Mouse (Mus musculus) stomach, embryonic 16.5 days (tissue): ENCODE results near the gene Vav1. TPM values are rescaled to one million over a fixed set of nuclear protein-coding genes. Genes with fewer than 3 reads are reported as not detected.

Source experiments
- ATAC-seq: fragments of 200-750 bp; cut with Nextera tagmentation; 2 replicates; pipeline ENCODE4 v1.8.0; 2017; ENCODE audit warnings: moderate number of reproducible peaks, moderate TSS enrichment; ENCODE audit not compliant: insufficient read depth, low FRiP score
- H3K27ac ChIP-seq: fragments of 300-500 bp; sonication (generic); 2 replicates; pipeline ENCODE4 v1.5.1; 2014; ENCODE audit warnings: low read length
- H3K27me3 ChIP-seq: fragments of 300-500 bp; sonication (generic); 2 replicates; pipeline ENCODE4 v1.6.1; 2014; ENCODE audit warnings: low read length, control low read depth, mixed read lengths; ENCODE audit not compliant: control insufficient read depth, insufficient read depth
- H3K36me3 ChIP-seq: fragments of 300-500 bp; sonication (generic); 2 replicates; pipeline ENCODE4 v1.6.1; 2014; ENCODE audit warnings: low read length; ENCODE audit not compliant: control insufficient read depth, insufficient read depth
- H3K4me1 ChIP-seq: fragments of 300-500 bp; sonication (generic); 2 replicates; pipeline ENCODE4 v1.6.1; 2014; ENCODE audit warnings: low read length, control low read depth, mixed read lengths; ENCODE audit not compliant: control insufficient read depth, insufficient read depth
- H3K4me2 ChIP-seq: fragments of 300-500 bp; sonication (generic); 2 replicates; pipeline ENCODE4 v1.6.1; 2014; ENCODE audit warnings: low read depth, low read length, mixed read lengths
- H3K4me3 ChIP-seq: fragments of 300-500 bp; sonication (generic); replicated peaks from 2 replicates; pipeline ENCODE4 v1.5.1; 2014; ENCODE audit warnings: mild to moderate bottlenecking, low read length
- H3K9ac ChIP-seq: fragments of 300-500 bp; sonication (generic); 2 replicates; pipeline ENCODE4 v1.6.1; 2014; ENCODE audit warnings: low read length
- H3K9me3 ChIP-seq: fragments of 300-500 bp; sonication (generic); replicated peaks from 2 replicates; pipeline ENCODE4 v1.6.1; 2016; ENCODE audit warnings: low read length, control low read depth; ENCODE audit not compliant: control insufficient read depth
- WGBS: fragments of 180-500 bp; shearing (Covaris S2); extraction: QIAGEN DNeasy Blood & Tissue Kit; methylation state at CpG from one replicate; pipeline ENCODE4 v1.1.7; 2014; 5-methylcytosine and 5-hydroxymethylcytosine counted together
- polyA plus RNA-seq: library from polyadenylated mRNA; unstranded; fragments of >200 nt; fragmentation: Nextera tagmentation; extraction: Ambion mirVana; gene quantifications from 2 replicates; pipeline ENCODE4 v1.2.1, GENCODE M21; 2015

The Vav1 gene
- polyA plus RNA-seq, 1 experiment from 2014 or later: 5.8 TPM

GRCm38 (mm10) chr17:57350212-57350611 lies 71.3 kb downstream of the Vav1 start:
- Histone ChIP-seq H3K4me3 (no peak overlapping the region), H3K4me1 (no peaks in the 10 kb centered on the region), H3K27me3 (no peaks in the 10 kb centered on the region), H3K36me3 (no peaks in the 10 kb centered on the region), H3K4me2 (no peak overlapping the region), H3K9me3 (no peaks in the 10 kb centered on the region), H3K27ac (no peak overlapping the region), H3K9ac (no peak overlapping the region)
- ATAC-seq: no peak
- 83% methylated on average over 5 of the region's 5 CpGs for WGBS

- Histone ChIP-seq H3K27ac (no peak overlapping the region), H3K36me3 (no peaks in the 10 kb centered on the region), H3K4me3 (no peak overlapping the region), H3K9me3 (no peaks in the 10 kb centered on the region), H3K27me3 (no peaks in the 10 kb centered on the region), H3K4me2 (no peak overlapping the region), H3K4me1 (no peaks in the 10 kb centered on the region), H3K9ac (no peak overlapping the region)
- 0 out of 2 replicates have a peak, but pooled peaks have one; percentile 7 for ATAC-seq
- WGBS: 89% methylated on average over 9 of the region's 9 CpGs
Observed at GRCm38 (mm10) chr17:57351107-57351506, 72.2 kb downstream of the Vav1 start.

GRCm38 (mm10) chr17:57358441-57358840 lies 79.5 kb downstream of the Vav1 start, which contains the start of gene Adgre1:
Gene Adgre1 (plus strand): TSS chr17:57358691.
- no peak within 1 kb of the TSS for H3K27ac ChIP-seq
- no peaks in the 10 kb centered on the region for H3K9me3 ChIP-seq
- no peak within 1 kb of the TSS for H3K4me2 ChIP-seq
- H3K9ac ChIP-seq: no peak within 1 kb of the TSS
- H3K27me3 ChIP-seq: no peaks in the 10 kb centered on the region
- no peak within 1 kb of the TSS for H3K4me3 ChIP-seq
- H3K36me3 ChIP-seq: no peaks in the 10 kb centered on the region
- no peaks in the 10 kb centered on the region for H3K4me1 ChIP-seq
- 24% methylated on average over 1 of the region's 1 CpGs for WGBS
- ATAC-seq: no peak

GRCm38 (mm10) chr17:57359485-57360241 lies 80.8 kb downstream of the Vav1 start:
- Histone ChIP-seq H3K9me3 (no peaks in the 10 kb centered on the region), H3K27me3 (no peaks in the 10 kb centered on the region), H3K4me1 (no peaks in the 10 kb centered on the region), H3K4me3 (no peak overlapping the region), H3K27ac (no peak overlapping the region), H3K9ac (no peak overlapping the region), H3K4me2 (no peak overlapping the region), H3K36me3 (no peaks in the 10 kb centered on the region)
- 81% methylated on average over 11 of the region's 11 CpGs for WGBS
- no peak for ATAC-seq

Other genes with a start within 250 kb of the Vav1 start
- gene Khsrp, start 247.6 kb upstream of the Vav1 start, polyA plus RNA-seq: 18.6 and 20.1 TPM in 2 replicates
- gene Slc25a41, start 237.4 kb upstream of the Vav1 start, polyA plus RNA-seq: not detected in 2 replicates
- gene Crb3, start 220.0 kb upstream of the Vav1 start, polyA plus RNA-seq: 62.6 and 65.5 TPM in 2 replicates
- 6.5 and 7.4 TPM in 2 replicates for gene Slc25a23, start 219.2 kb upstream of the Vav1 start, polyA plus RNA-seq
- 6.3 and 6.6 TPM in 2 replicates for gene Dennd1c, start 200.6 kb upstream of the Vav1 start, polyA plus RNA-seq
- gene Tubb4a, start 191.3 kb upstream of the Vav1 start, polyA plus RNA-seq: 20.5 and 21.9 TPM in 2 replicates
- gene Tnfsf9, start 173.8 kb upstream of the Vav1 start, polyA plus RNA-seq: 9.2 and 10.4 TPM in 2 replicates
- gene Cd70, start 129.3 kb upstream of the Vav1 start, polyA plus RNA-seq: 0.17 TPM in 1 of 2 replicates, not detected in the other
- 0.31 and 0.53 TPM in 2 replicates for gene Tnfsf14, start 84.9 kb upstream of the Vav1 start, polyA plus RNA-seq
- 17.0 and 19.5 TPM in 2 replicates for gene C3, start 51.0 kb upstream of the Vav1 start, polyA plus RNA-seq
- 50.0 and 52.0 TPM in 2 replicates for gene Gpr108, start 30.7 kb upstream of the Vav1 start, polyA plus RNA-seq
- gene Trip10, start 29.6 kb upstream of the Vav1 start, polyA plus RNA-seq: 45.4 and 46.9 TPM in 2 replicates
- gene Adgre1, start 79.6 kb downstream of the Vav1 start, polyA plus RNA-seq: 8.8 and 9.7 TPM in 2 replicates